Mouse (Mus musculus): ENCODE results near the gene Gm20388. TPM values are rescaled to one million over a fixed set of nuclear protein-coding genes. Genes with fewer than 3 reads are reported as not detected.

The Gm20388 gene
- polyA plus RNA-seq, 1 experiment = 49.7 TPM

- no peak for DNase-seq
- no peak overlapping the region for H3K4me3 ChIP-seq (ENCODE audit: insufficient read depth, low read depth, low read length)
- H3K27me3 ChIP-seq (replicated peaks; ENCODE audit: control insufficient read depth, insufficient read depth, low read length) = no peaks in the 10 kb centered on the region
- TF ChIP-seq CTCF (conservative IDR thresholded peaks at IDR 0.05; ENCODE audit: insufficient read depth, insufficient read length, low read depth, low read length) = no peak
- TF ChIP-seq POLR2A (IDR thresholded peaks at IDR 0.05; ENCODE audit: low read depth, low read length) = no peak
- H3K36me3 ChIP-seq (ENCODE audit: control insufficient read depth, insufficient read depth, low read length) = no peaks in the 10 kb centered on the region
- H3K27ac ChIP-seq (ENCODE audit: insufficient read depth, low read depth, low read length) = no peak overlapping the region
- H3K4me1 ChIP-seq (ENCODE audit: control insufficient read depth, insufficient read depth, low read length) = no peaks in the 10 kb centered on the region
- WGBS = 70% methylated on average over 4 of the region's 4 CpGs
Observed at GRCm38 (mm10) chr8:120129547-120129946, 218.9 kb downstream of the Gm20388 start.

DNA sequence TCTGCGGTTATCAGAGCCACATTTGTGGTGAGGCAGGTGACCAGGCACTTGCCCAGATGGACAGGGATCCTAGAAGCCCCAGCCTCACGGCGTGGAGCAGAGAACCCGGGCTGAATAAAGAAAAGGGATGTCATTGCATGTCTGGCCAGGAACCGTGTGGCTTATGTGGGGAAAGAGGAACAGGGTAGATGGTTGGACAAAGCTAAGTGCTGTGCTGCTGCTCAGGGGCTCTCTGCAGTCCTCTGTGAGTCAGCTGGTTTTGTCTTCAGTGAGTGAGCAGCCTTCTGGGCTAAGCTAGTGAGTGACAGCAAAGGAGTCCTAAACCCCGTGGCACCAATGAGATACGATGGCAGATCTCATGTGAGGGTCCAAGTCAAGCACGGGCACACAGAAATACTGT lies 220.5 kb downstream of the Gm20388 start:
- DNase-seq = no peak
- Histone ChIP-seq H3K27ac (ENCODE audit: insufficient read depth, low read depth, low read length) (no peak overlapping the region), H3K4me1 (ENCODE audit: control insufficient read depth, insufficient read depth, low read length) (no peaks in the 10 kb centered on the region), H3K27me3 (replicated peaks; ENCODE audit: control insufficient read depth, insufficient read depth, low read length) (no peaks in the 10 kb centered on the region), H3K36me3 (ENCODE audit: control insufficient read depth, insufficient read depth, low read length) (no peaks in the 10 kb centered on the region), H3K4me3 (ENCODE audit: insufficient read depth, low read depth, low read length) (no peak overlapping the region)
- TF ChIP-seq POLR2A (IDR thresholded peaks at IDR 0.05; ENCODE audit: low read depth, low read length) (no peak), CTCF (conservative IDR thresholded peaks at IDR 0.05; ENCODE audit: insufficient read depth, insufficient read length, low read depth, low read length) (no peak)
- 88% methylated on average over 8 of the region's 8 CpGs for WGBS

DNA sequence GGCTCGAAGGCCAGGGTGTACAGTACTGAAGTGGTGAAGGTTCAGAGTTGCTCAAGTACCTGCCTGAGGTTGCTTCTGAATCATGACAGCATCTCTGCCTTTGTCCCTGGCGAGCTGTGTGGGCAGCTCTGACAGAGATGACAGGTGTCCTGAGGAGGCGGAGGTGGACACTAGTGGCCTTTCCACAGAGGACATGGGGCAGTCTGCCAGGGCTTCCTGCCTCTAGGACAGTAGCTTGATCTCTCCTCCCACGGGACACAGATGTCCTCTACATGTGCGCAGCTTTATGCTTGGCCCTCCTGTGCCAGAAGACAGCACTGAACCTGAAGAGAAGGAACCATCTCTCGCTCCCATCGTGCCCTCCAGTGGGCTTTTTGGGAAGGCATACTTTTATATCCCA lies 222.5 kb downstream of the Gm20388 start:
- WGBS = 70% methylated on average over 7 of the region's 7 CpGs
- no peaks in the 10 kb centered on the region for H3K4me1 ChIP-seq (ENCODE audit: control insufficient read depth, insufficient read depth, low read length)
- no peaks in the 10 kb centered on the region for H3K27me3 ChIP-seq (replicated peaks; ENCODE audit: control insufficient read depth, insufficient read depth, low read length)
- DNase-seq = peak; percentile 77
- TF ChIP-seq POLR2A (IDR thresholded peaks at IDR 0.05; ENCODE audit: low read depth, low read length) (no peak), CTCF (conservative IDR thresholded peaks at IDR 0.05; ENCODE audit: insufficient read depth, insufficient read length, low read depth, low read length) (no peak)
- no peak overlapping the region for H3K4me3 ChIP-seq (ENCODE audit: insufficient read depth, low read depth, low read length)
- no peak overlapping the region for H3K27ac ChIP-seq (ENCODE audit: insufficient read depth, low read depth, low read length)
- no peaks in the 10 kb centered on the region for H3K36me3 ChIP-seq (ENCODE audit: control insufficient read depth, insufficient read depth, low read length)

GRCm38 (mm10) chr8:120135687-120136086 lies 225.0 kb downstream of the Gm20388 start:
- Histone ChIP-seq H3K4me3 (ENCODE audit: insufficient read depth, low read depth, low read length) (no peak overlapping the region), H3K27ac (ENCODE audit: insufficient read depth, low read depth, low read length) (no peak overlapping the region), H3K27me3 (replicated peaks; ENCODE audit: control insufficient read depth, insufficient read depth, low read length) (no peaks in the 10 kb centered on the region), H3K4me1 (ENCODE audit: control insufficient read depth, insufficient read depth, low read length) (no peaks in the 10 kb centered on the region), H3K36me3 (ENCODE audit: control insufficient read depth, insufficient read depth, low read length) (no peaks in the 10 kb centered on the region)
- DNase-seq = no peak
- TF ChIP-seq POLR2A (IDR thresholded peaks at IDR 0.05; ENCODE audit: low read depth, low read length) (no peak), CTCF (conservative IDR thresholded peaks at IDR 0.05; ENCODE audit: insufficient read depth, insufficient read length, low read depth, low read length) (no peak)
- 87% methylated on average over 7 of the region's 7 CpGs for WGBS

GRCm38 (mm10) chr8:120136618-120137017 lies 226.0 kb downstream of the Gm20388 start:
- WGBS = 72% methylated on average over 7 of the region's 7 CpGs
- no peak for TF ChIP-seq CTCF (conservative IDR thresholded peaks at IDR 0.05; ENCODE audit: insufficient read depth, insufficient read length, low read depth, low read length)
- TF ChIP-seq POLR2A (IDR thresholded peaks at IDR 0.05; ENCODE audit: low read depth, low read length) = no peak

DNA sequence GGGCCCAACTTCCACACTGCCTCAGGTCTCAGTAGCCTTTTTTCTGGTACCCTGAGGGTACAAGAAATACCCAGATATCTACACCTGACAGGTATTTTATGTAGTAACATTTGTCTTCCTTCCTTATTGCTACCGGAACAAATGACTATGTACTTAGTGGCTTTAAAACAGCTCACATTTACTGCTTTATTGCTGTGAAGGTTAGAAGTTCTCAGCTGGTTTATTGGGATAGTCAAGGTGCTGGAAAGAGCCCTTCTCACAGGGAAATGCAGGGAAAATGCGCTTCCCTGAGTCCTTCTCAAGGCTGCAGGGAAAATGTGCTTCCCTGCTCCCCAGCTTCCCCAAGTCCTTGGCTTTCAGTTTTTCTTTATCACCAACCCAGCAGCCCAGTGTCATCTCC lies 228.3 kb downstream of the Gm20388 start:
- no peak overlapping the region for H3K27ac ChIP-seq (ENCODE audit: insufficient read depth, low read depth, low read length)
- WGBS = 90% methylated on average over 2 of the region's 2 CpGs
- TF ChIP-seq CTCF (conservative IDR thresholded peaks at IDR 0.05; ENCODE audit: insufficient read depth, insufficient read length, low read depth, low read length) = no peak
- no peak for TF ChIP-seq POLR2A (IDR thresholded peaks at IDR 0.05; ENCODE audit: low read depth, low read length)
- H3K4me3 ChIP-seq (ENCODE audit: insufficient read depth, low read depth, low read length) = no peak overlapping the region
- no peak for DNase-seq
- H3K36me3 ChIP-seq (ENCODE audit: control insufficient read depth, insufficient read depth, low read length) = no peaks in the 10 kb centered on the region
- H3K4me1 ChIP-seq (ENCODE audit: control insufficient read depth, insufficient read depth, low read length) = no peaks in the 10 kb centered on the region
- no peaks in the 10 kb centered on the region for H3K27me3 ChIP-seq (replicated peaks; ENCODE audit: control insufficient read depth, insufficient read depth, low read length)

More at GRCm38 (mm10) chr8:120136618-120137017, 226.0 kb downstream of the Gm20388 start:
- no peaks in the 10 kb centered on the region for H3K4me1 ChIP-seq (ENCODE audit: control insufficient read depth, insufficient read depth, low read length)
- H3K4me3 ChIP-seq (ENCODE audit: insufficient read depth, low read depth, low read length) = no peak overlapping the region
- no peaks in the 10 kb centered on the region for H3K36me3 ChIP-seq (ENCODE audit: control insufficient read depth, insufficient read depth, low read length)
- DNase-seq = no peak
- no peak overlapping the region for H3K27ac ChIP-seq (ENCODE audit: insufficient read depth, low read depth, low read length)
- H3K27me3 ChIP-seq (replicated peaks; ENCODE audit: control insufficient read depth, insufficient read depth, low read length) = no peaks in the 10 kb centered on the region

DNA sequence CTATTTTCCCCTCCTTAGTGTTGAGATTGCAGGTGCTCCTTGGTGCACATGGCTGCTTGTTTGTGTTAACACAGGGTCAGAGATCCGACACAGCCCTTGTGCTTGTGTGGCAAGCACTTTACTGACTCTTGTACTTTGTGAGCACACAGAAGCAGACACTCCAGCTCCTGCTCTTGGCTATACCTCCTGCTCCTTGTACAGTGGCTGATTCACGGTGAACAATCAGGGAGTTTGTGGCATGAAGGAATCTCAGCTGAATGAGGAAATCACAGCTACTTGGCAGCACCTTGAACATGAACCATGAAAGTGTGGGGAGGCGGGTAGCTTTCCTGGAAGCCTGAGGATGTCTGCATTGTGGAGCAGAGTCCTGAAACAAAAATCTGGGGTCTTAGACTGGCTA lies 230.1 kb downstream of the Gm20388 start:
- DNase-seq = no peak
- H3K4me1 ChIP-seq (ENCODE audit: control insufficient read depth, insufficient read depth, low read length) = no peaks in the 10 kb centered on the region
- no peak overlapping the region for H3K4me3 ChIP-seq (ENCODE audit: insufficient read depth, low read depth, low read length)
- no peaks in the 10 kb centered on the region for H3K27me3 ChIP-seq (replicated peaks; ENCODE audit: control insufficient read depth, insufficient read depth, low read length)
- TF ChIP-seq POLR2A (IDR thresholded peaks at IDR 0.05; ENCODE audit: low read depth, low read length) = no peak
- no peak for TF ChIP-seq CTCF (conservative IDR thresholded peaks at IDR 0.05; ENCODE audit: insufficient read depth, insufficient read length, low read depth, low read length)
- H3K36me3 ChIP-seq (ENCODE audit: control insufficient read depth, insufficient read depth, low read length) = no peaks in the 10 kb centered on the region
- no peak overlapping the region for H3K27ac ChIP-seq (ENCODE audit: insufficient read depth, low read depth, low read length)
- 69% methylated on average over 3 of the region's 3 CpGs for WGBS

Measured in kidney, adult 2 months (tissue).